Mouse (Mus musculus) urinary bladder, postnatal 25 days (tissue): ENCODE results near the gene Ppp4r4.
"Not testable (repeated sequence)": the region's sequence is repeated elsewhere in the genome, so short reads cannot be mapped to it uniquely, and the experiment has no call there.

Experiments
- DNase-seq: peaks from one replicate; pipeline ENCODE4 v3.0.0; 2022; ENCODE audit warnings: low spot score

Gene Ppp4r4

GRCm38 (mm10) chr12:103643336-103643735 lies 111.3 kb downstream of the Ppp4r4 start:
- DNase-seq = peak; percentile 86

- DNase-seq = no peak
These were observed 111.7 kb downstream of the Ppp4r4 start for GRCm38 (mm10) chr12:103643818-103644217.

GRCm38 (mm10) chr12:103644601-103645000 lies 112.5 kb downstream of the Ppp4r4 start:
- no peak for DNase-seq

- no peak for DNase-seq
These were observed 114.2 kb downstream of the Ppp4r4 start for GRCm38 (mm10) chr12:103646314-103646713.

- no peak for DNase-seq
These were observed 121.8 kb downstream of the Ppp4r4 start for GRCm38 (mm10) chr12:103653836-103654235.

GRCm38 (mm10) chr12:103655123-103656044 lies 123.3 kb downstream of the Ppp4r4 start:
- no peak for DNase-seq

- no peak for DNase-seq
These were observed 125.0 kb downstream of the Ppp4r4 start, which contains the start of gene Serpina6 for GRCm38 (mm10) chr12:103656848-103657626. Serpina6 (minus strand) TSS chr12:103657212.

- DNase-seq = no peak
These were observed 125.9 kb downstream of the Ppp4r4 start for GRCm38 (mm10) chr12:103657991-103658390.

- DNase-seq = no peak
These were observed 127.1 kb downstream of the Ppp4r4 start for GRCm38 (mm10) chr12:103659171-103659570.

GRCm38 (mm10) chr12:103660076-103660475 lies 128.0 kb downstream of the Ppp4r4 start:
- no peak for DNase-seq

GRCm38 (mm10) chr12:103662053-103662452 lies 130.0 kb downstream of the Ppp4r4 start:
- DNase-seq = not testable (repeated sequence)
